Mouse (Mus musculus) cerebellum, adult 18-20 months (tissue): Measurements from ENCODE around the gene Cdyl2.
A peak's percentile ranks its signal among the peaks of the same experiment; 100 is the strongest.

Source experiments
- DNase-seq, 2 experiments: peaks; one replicate each; pipeline ENCODE4 v3.0.0; 2021

Cdyl2 gene

DNA sequence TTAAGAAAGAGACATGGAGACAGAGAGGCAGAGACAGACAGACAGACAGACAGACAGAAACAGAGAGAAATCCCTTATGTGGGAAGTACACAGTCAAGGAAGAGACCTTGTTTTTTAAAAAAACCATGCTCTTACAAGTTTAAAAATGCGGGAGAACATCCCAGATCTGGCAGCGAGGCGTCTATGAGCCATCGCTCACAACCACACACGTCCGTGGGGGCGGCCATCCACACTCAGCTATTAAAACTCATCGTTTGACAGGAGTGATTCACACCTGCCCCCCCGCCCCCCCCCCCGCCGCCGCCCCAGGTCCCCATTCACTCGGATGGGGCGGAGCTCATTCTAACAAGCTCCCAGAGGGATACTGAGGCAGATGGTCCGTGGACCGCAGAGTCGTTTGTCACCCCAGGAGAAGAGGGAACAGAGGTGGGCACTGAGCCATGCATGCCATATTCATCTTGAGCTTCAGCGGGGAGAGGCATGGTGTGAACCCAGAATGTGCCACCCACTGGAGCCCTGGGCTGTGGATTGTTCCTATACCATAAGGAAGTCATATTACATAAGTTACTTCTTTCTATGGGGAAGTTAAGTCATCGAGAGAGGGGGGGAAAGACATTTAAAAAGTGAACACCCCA lies 113.0 kb downstream of the Cdyl2 start:
- DNase-seq: no peak

DNA sequence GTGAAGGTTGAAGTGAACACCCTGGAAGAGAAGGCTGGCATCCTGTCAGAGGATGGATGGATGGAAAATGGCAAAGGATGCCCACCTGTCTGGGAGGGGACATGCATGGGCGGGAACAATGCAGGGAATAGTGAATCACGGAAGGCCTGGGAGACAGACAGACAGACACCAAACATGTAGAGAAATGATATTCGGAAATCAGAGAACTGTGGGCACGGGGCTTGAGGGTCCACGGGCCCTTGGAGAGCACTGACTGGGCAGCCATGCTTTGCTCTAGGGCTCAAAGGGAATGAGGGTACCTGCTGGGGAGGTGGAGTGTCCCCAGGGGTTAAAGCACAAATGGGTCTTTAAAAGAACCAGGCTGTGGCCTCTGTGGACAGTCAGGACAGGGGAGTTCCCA lies 113.6 kb downstream of the Cdyl2 start:
- no peak for DNase-seq

DNA sequence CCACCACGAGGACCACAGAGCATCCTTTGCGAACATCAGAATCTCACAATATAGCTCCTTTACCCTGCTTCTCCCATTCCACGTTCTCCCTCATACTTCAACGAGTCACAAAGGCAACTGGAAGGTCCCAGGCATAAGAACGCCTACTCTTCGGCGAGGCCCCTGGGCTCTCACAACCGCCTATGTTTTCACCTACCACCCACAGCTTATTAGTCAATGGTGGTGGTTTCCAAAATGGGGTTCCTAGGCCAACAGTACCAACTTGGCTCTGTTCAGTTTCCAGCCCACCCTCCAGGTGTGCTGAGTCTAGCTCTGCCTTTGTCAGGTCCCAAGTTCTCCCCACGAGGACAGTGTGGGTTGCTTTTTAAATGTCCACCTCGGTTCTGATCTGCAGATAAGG lies 114.0 kb downstream of the Cdyl2 start:
- DNase-seq: no peak

DNA sequence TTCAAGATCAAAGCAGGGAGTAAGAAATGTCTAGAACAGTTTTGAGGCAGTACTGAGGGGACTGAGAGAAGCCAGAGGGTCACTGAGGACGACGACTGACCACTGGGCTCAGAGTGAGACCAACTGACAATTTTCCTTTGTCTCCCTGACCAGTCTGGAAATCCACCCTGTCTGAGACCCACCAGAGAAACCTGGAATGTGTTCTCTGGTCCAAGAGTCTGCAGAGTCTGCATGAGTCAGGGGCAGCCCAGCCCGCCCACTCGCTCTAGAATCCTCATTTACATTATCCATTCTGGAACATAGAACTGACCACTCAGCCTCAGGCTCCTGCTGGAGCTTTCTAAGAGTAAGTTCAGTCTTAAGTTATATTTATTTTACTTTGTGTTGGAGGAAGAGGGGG lies 114.9 kb downstream of the Cdyl2 start:
- no peak for DNase-seq

DNA sequence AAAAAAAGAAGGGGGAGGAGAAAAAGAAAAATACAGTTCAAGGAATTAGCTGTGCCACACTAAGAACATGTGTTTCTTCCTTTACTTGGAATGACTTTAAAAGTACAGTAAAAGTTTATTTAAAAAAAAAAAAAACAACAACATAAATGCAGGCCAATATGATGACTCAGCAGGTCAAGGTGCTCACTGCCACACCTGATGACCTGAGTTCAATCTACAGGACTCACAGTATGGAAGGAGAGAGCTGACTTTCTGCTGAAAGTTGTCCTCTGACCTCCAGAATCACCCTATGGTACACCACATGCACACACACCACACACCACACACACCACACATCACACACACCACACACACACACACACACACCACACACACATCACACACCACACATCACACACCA lies 116.4 kb downstream of the Cdyl2 start:
- no peak for DNase-seq

DNA sequence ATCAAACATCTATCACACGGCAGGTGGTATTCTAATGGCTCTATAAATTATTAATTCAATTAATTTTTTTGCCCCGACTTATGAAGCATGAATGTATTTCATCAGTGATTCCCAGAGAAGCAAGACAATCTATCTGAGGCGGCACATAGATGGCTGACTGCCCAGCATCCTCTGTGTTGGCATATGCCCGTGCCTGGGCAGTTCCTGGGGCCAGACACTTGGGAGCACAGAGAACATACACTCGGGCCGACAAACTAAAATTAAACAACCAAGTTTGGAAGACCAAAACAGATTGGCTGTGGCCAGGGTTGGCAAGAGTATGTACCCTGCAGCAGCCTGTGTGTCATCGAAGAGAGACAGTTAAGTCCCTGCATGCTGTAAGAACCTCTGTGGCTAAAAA lies 117.9 kb downstream of the Cdyl2 start:
- DNase-seq: peak; percentile 90 to 92

DNA sequence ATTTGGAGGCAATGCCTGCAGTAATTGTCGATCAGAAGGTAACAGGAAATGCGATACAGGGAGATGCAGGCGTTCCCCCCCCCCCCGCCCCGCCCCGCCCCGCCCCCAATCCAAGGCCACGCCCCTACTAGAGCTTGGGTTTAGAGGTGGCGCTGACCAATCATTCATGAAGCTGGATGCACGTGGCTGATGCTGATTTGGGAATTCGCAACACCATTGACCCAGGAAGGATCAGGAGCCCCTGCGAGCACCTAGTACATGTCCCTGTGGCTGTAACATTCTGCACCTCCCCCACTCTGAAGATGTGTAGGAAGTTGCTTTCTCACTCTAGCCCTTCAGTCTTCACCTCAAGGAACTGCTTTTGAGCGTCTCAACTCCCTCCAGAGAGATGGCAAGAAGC lies 126.6 kb downstream of the Cdyl2 start:
- no peak for DNase-seq

DNA sequence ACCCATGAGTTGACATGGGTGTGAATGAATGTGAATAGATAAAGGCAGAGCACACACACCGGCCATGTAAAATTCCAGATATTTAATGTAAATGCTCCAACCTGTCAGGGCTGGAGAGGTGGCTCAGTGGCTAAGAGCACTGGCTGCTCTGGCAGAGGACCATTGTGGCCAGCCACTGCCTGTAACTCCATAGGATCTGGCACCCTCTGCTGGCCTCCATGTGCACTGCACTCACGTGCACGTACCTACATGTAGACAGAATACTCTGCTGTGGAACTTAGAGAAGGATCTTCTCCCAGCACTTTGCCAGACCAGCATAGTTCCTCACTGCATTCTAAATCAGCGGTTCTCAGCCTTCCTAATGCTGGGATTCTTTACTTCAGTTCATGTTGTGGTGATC lies 130.0 kb downstream of the Cdyl2 start:
- DNase-seq: no peak

DNA sequence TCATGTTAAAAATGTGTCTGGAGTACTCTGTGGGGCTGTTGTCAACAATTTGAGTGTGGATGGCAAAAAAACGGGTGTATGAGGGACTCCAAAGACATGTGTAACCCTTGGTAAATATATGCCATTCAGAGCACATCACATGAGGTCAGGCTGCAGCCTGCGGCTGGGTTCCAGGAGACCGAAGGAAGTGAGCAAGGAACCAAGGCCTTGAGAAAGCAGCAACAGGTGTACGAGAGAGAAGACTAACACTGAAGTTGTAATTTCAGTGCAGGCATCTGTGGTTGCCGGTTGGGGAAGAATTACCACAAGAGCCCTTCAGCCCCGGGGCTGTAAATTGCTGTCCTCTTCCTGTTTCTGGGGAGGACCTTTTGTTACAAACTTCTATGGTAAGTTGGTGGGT lies 133.1 kb downstream of the Cdyl2 start:
- DNase-seq: no peak

DNA sequence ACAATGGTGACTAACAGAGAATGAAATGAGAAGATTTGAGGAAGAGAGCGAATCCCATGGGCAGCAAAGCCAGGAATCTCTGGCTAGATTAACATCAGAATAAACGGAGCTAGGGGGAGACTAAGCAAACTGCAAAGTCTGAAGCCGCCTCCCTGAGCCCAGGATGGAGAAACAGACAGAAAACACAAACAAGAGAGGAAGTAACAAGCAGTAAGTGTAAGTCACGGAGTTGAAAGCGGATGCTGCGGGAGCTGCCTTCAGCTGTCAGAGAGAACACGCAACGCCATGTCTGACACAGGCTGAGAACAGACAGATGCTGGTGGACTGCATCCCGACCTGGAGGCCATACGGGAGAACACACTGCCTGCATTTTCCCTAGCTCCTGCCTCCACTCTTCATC lies 141.6 kb downstream of the Cdyl2 start:
- no peak for DNase-seq

DNA sequence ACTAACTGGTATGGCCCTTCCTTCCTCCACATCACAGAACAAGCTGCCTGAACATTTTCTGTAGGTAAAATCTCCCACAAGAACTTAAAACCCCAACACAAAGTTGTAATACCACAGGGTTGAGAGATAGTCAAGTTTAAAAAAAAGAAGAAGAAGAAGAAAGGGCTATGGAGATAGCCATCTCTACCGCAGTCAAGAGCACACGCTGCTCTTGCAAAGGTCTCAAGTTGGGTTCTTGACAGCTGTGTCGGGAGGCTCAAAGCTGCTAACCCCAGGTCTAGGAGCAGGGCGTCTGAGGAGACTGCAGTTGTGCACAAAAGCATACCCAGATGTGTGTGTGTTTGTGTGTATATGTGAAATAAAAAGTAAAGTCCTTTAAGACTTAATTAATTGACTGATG lies 142.2 kb downstream of the Cdyl2 start:
- no peak for DNase-seq

DNA sequence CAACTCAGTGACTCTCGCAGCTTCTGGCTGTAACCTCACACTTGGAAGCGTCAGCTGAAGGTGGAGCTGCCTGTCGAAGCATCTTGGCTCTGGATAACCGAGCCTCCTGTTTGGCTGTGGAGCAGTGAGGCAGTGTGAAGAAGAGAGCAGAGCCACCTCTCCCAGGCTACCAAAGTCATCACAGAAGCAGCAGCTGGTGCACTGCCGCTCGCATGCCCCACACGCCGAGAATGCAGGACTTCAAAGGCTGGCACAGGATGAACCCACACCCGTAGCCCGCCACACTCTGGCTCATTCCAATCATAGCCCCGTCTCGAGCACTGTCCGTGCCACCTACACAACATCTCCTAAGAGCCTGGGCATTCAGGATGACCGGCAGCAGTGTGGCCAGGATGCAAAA lies 142.7 kb downstream of the Cdyl2 start:
- peak; percentile 39 for DNase-seq

DNA sequence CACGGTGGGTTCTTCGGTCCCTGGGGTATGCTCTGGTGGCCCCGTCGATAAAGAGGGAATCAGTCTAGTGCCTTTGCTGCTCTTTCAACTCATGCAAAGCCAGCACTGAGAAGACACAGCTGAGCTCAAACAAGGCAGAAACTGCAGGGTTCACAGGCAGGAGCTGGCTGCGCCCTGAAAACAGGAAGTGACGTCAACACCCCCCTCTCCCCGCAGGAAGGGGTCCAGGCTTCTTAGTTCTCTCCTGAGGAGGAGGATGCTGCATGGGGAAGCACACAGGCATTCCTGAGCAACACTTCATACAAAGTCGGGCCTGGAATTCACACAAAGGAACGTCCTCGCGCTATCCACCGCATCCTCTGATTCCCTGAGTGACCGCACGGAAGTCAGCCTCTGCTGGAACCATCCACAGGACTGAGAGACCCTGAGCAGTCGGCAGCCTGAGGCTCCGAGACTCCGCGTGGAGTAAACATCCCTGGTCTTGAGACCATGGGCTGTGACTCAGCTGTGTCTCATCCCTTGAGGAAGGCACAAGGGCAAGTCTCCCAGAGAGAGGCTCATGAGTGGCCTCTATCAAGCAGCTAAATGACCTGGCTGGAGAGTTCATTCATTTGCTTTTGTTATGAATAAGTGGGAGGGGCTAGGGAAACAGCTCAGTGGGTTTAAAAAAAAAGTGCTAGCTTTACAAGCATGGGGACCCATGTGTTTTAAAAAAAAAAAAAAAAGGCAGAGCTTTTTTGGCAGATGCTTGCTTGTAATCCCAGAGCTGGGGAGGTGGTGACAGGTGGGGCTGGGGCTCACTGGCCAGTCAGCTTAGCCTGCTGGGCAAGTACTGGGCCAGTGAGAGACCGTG lies 144.9 kb downstream of the Cdyl2 start:
- no peak for DNase-seq

DNA sequence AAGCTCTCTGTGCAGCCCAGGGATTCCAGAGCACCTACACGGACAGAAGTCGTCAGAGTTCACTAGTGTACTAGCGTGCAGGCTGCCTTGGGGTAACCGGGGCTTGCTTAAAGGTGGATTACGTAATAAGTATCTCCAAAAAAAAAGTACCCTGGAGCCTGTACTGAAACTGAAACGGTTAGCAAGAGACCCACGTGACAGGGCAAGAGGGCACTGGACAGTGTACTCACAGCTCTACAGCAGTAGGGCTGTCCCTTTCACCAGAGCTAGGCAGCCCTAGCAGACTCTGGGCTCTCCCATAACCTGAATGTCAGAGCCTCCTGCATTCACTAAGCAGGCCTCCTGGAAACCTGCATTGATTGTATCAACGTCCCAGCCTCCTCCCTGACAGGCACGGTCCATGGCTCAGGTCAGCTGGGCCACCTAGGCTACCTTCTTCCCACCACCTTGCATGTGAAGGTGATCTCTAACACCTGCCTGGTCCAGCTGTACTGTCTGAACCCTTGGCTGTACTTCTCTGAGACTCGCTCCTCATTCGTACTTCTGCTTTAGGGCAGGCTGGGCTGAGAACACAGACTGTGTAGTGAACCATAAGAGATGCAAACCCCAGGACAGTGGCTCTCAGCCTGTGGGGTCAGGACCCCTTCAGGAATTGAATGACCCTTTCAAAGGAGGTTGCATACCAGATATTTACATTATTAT lies 151.3 kb downstream of the Cdyl2 start:
- DNase-seq: no peak

DNA sequence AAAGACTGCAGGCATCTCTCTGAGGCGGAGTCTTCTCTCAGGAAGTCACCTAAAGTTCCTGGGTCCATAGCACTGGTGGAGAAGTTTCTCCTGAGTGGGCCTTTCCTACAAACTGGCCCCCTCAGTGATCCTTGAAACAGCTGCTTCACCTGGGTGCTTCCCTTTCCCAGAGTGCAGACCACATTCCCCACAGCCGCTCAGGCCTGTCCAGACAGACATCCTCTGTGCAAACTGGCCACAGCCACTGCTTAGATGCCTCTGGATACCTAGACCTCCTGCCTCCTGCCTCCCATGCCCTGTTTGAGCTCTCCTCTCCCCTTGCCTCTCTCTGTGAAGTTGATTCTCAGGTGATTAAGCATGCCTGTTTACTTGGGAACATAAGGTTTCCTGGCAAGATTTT lies 156.1 kb downstream of the Cdyl2 start:
- DNase-seq: no peak

DNA sequence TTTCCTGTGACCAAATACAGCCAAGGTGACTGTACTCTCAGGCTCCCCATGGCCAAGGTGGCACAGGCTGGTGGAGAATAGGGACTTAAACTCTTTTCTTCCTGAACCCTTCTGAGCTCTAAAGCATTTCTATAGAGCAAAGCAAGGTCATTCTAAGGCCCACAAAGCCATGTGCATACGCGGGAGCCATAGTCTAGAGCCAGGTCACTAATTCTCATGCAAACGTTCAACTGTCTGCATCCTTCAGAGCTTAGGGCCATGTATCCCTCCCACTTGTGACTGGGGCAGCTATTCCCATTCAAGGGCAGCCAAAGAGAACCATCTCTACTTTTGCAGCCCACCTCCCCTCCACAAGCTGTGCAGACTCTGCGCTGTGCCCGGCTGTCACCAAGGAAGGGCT lies 159.7 kb downstream of the Cdyl2 start:
- DNase-seq: no peak

DNA sequence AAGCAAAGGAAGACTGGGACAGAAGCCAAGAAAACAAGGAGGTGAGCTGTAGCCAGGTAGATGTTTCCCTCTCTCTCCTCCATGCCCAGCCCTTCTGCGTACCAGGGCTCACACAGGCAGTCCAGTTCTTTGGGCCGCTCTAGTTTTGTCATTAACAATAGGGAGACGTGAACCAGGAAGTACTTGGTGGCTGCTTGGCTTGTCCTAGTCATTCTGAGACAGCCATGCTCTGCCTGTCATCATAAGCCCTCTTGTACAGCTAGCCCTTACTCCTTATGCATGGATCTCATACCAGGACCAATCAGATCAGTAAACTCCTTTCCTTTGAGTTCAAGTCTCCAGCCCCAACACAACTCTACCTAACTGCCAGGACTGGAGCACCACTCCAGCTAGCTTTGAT lies 180.0 kb downstream of the Cdyl2 start:
- no peak for DNase-seq

DNA sequence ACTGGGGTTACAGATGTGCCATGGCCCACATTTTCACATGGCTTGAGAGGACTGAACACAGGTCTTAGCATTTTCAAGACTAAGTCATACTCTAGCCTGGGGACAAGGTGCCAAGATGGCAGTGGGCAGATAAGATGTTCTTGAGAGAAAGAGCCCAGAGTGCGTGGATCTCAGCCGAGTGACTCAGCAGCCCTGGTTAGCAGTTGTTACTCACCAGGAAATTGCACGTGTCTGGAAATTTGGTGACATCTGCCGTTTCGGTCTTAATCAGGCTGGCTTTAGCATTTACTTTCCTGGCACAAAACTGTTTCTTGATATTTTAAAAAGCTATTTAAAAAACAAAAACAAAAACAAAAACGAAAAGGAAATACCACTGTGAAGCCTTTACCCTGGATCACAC lies 180.5 kb downstream of the Cdyl2 start:
- peak; percentile 23 to 29 for DNase-seq

DNA sequence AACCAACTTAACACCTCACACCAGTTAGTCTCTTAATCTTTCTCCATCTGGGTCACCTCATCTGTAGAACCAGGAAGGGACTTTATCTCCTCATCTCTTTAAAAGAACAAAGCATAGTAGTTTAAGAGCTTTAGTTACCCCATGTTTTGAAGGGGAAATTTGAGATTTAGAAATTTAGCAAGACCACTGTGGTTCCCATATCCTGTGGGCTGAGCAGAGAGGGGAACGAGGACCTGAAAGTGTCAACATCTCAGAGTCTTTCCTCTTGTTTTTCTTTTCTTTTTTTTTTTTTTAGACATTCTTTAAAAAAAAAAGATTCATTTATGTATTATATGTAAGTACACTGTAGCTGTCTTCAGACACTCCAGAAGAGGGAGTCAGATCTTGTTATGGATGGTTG lies 189.4 kb downstream of the Cdyl2 start:
- no peak for DNase-seq

DNA sequence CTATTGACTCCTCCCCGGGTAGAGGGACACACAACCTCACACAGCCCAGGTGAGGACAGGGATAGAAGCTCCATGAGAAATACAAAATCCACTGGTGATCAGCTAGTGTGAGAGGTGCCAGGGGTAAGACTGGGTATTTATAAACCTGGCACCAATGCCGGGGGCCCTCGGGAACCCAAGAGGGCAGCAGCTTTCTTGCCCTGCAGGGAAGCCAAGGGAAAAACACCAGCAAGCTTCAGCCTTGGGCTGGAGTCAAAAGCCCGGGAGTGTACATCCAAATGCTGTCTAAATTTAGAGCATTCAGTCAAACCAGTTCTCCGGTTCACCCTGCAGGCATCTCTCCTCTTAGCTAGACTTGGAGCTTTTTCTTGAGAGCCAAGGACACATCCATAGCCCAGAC lies 189.9 kb downstream of the Cdyl2 start:
- peak; percentile 86 to 91 for DNase-seq

DNA sequence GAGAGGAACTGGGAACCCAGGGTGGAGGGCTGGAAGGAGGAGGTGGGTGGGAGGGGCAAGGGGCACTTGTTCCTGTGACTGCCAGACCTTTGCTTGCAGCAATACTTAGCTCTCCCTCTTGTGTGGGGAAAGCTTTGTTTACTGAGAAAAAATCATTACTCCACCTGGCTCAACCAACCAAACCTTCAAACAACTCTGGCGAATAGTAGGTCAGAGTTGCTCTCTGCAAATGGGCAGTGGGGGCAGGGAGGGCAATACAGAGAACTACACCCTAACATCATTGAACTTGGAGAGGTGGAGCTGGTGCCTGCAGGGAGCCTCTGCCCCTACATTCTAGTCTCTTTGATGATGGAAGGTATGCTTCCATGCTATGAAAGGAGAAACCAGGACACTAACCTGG lies 192.7 kb downstream of the Cdyl2 start:
- DNase-seq: no peak

DNA sequence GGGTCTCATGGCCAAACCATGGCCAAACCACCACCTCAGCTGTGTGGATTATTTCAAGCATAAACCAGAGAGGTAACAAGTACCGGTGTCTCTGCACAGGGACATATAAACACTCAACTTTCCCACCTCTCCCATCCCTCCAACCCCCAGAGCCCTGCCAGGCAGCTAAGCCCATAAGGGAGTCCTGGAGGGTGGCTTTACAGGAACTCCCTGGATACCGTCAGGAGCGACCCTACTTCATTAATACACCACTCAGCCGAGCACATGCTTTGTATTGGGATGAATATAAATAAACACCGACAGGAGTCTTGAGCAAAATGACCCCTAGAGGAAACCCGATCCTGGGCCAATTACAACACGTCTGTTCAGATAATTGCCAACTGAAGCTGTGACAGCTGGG lies 194.0 kb downstream of the Cdyl2 start:
- DNase-seq: no peak

DNA sequence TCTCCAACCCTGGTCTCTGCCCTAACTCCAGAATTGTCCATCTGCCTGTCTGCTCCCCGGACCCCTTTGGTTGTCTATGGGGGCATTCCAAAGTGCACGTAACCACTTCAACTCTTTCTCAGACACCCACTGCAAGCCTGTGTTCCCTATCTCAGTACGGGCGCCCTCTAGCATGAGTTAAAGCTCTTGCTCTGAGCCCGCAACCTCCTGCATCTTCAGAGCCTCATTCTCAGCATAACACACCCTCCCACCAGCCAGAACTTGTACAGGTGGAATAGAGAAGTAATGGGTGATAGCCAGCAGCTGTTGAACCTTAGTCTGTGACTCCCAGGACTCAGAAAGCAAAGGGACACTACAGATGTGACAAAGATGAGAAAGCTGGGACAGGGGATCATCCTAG lies 196.0 kb downstream of the Cdyl2 start:
- DNase-seq: no peak

DNA sequence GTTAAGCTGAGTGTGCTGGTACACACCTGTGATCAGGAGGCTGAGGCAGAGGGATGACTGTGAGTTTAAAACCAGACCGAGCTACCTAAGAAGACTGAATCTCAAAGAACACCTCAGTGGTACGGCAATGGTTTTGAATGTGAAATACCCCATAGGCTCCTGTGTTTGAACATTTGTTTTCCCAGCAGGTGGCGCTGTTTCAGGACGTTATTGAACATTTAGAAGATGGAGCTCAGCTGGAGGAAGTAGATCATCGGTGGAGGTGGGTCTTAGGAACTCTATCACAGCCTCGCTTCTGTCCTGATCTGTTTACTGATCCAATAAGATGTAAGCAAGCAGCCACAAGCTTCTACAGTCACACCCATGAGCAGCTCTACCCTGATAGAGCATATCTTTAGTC lies 199.7 kb downstream of the Cdyl2 start:
- no peak for DNase-seq
